8 mouse cellular contexts compared by ENCODE assay signal in genomic region chr4:152360855-152361254, GRCm38 (mm10). TPM values are rescaled to one million over a fixed set of nuclear protein-coding genes. Genes with fewer than 3 reads are reported as not detected.
DNase-seq lines count a peak whose midpoint lies in the region; ATAC-seq lines count a peak whose summit lies in the region.

No protein-coding gene starts in this region.

- peak overlapping the region; percentile 29; the same call in 1 of the 2 replicates for H3K9ac ChIP-seq in forebrain, embryonic 11.5 days (ENCODE audit: low read length)
- H3K9ac ChIP-seq in limb, embryonic 13.5 days: no peak overlapping the region

- no peaks in the 10 kb centered on the region for H3K9me3 ChIP-seq in forebrain, embryonic 11.5 days (ENCODE audit: control insufficient read depth, low read length)
- no peaks in the 10 kb centered on the region for H3K9me3 ChIP-seq in limb, embryonic 13.5 days

- no peak overlapping the region for H3K27ac ChIP-seq in forebrain, embryonic 11.5 days (ENCODE audit: low read depth, low read length)
- H3K27ac ChIP-seq in limb, embryonic 13.5 days: no peak overlapping the region

- H3K4me2 ChIP-seq in forebrain, embryonic 11.5 days (ENCODE audit: low read depth, low read length, severe bottlenecking): peak overlapping the region; percentile 52
- H3K4me2 ChIP-seq in limb, embryonic 13.5 days (replicated peaks): peak overlapping the region; percentile 48

- peaks cover 10% of the 10 kb centered on the region; the same call in 1 of the 2 replicates for H3K4me1 ChIP-seq in forebrain, embryonic 11.5 days (replicated peaks; ENCODE audit: control insufficient read depth, insufficient read depth, low read length)
- peaks cover 7% of the 10 kb centered on the region; the same call in 1 of the 2 replicates for H3K4me1 ChIP-seq in limb, embryonic 13.5 days

- under 1% methylated on average over 24 of the region's 24 CpGs for WGBS in forebrain, embryonic 11.5 days
- 2% methylated on average over 24 of the region's 24 CpGs for WGBS in limb, embryonic 13.5 days

- ATAC-seq in forebrain, embryonic 11.5 days (replicated peaks; ENCODE audit: low FRiP score): peak; percentile 79
- peak; percentile 62; the same call in 1 of the 2 replicates for ATAC-seq in limb, embryonic 13.5 days (ENCODE audit: low FRiP score, low read depth)

- H3K36me3 ChIP-seq in forebrain, embryonic 11.5 days (ENCODE audit: control insufficient read depth, insufficient read depth, low read length): no peaks in the 10 kb centered on the region
- no peaks in the 10 kb centered on the region for H3K36me3 ChIP-seq in limb, embryonic 13.5 days

- H3K27me3 ChIP-seq in forebrain, embryonic 11.5 days (ENCODE audit: control insufficient read depth, insufficient read depth, low read length): peaks cover 2% of the 10 kb centered on the region; the same call in 1 of the 2 replicates
- peaks cover 50% of the 10 kb centered on the region for H3K27me3 ChIP-seq in limb, embryonic 13.5 days

- peak; percentile 41 for DNase-seq in left cerebral cortex, postnatal 4 days
- no peak for DNase-seq in left cerebral cortex, adult 11 months (ENCODE audit: low spot score)
- peak; percentile 90 for DNase-seq in forebrain, embryonic 11.5 days (ENCODE audit: low spot score)
- DNase-seq in natural killer cell, adult 2 months (ENCODE audit: low spot score in 2 of 2): peak; percentile 30 to 33
- DNase-seq in cerebellum, adult 9-10 months: no peak
- no peak for DNase-seq in layer of hippocampus, adult 9-11 months
- DNase-seq in adrenal gland, postnatal 4 days (ENCODE audit: low spot score in 2 of 2): no peak

- intact Hi-C loops in left cerebral cortex, postnatal 4 days (cut with DNase I): no loop called here

- H3K4me3 ChIP-seq in forebrain, embryonic 11.5 days (ENCODE audit: low read depth, low read length): peak overlapping the region; percentile 24
- H3K4me3 ChIP-seq in limb, embryonic 13.5 days: no peak overlapping the region

RNA-seq across cellular contexts. Expression of gene Chd5, which starts 22.4 kb away (rescaled TPM):
- 100 to 1,000 TPM; 185 to 191 TPM for total RNA-seq in left cerebral cortex, postnatal 4 days (2021)
- polyA plus RNA-seq in forebrain, embryonic 11.5 days (2014; fragmentation: Nextera tagmentation; extraction: Ambion mirVana): 1.3 and 1.5 TPM in 2 replicates
- polyA plus RNA-seq in limb, embryonic 13.5 days (2015; fragmentation: Nextera tagmentation; extraction: Ambion mirVana): 0.34 and 0.40 TPM in 2 replicates
- 10 to 100 TPM; 19.0 to 24.7 TPM for total RNA-seq in adrenal gland, postnatal 4 days (2021)

RNA-seq across cellular contexts. Expression of gene Rpl22, which starts 35.3 kb away (rescaled TPM):
- 100 to 1,000 TPM; 335 to 363 TPM for total RNA-seq in left cerebral cortex, postnatal 4 days (2021)
- 310 and 360 TPM in 2 replicates for polyA plus RNA-seq in forebrain, embryonic 11.5 days (2014; fragmentation: Nextera tagmentation; extraction: Ambion mirVana)
- polyA plus RNA-seq in limb, embryonic 13.5 days (2015; fragmentation: Nextera tagmentation; extraction: Ambion mirVana): 371 and 395 TPM in 2 replicates
- 100 to 1,000 TPM; 608 to 640 TPM for total RNA-seq in adrenal gland, postnatal 4 days (2021)

RNA-seq across cellular contexts. Expression of gene Rnf207, which starts 42.1 kb away (rescaled TPM):
- 1 to 10 TPM; 3.0 to 3.8 TPM for total RNA-seq in left cerebral cortex, postnatal 4 days (2021)
- 0.60 and 1.2 TPM in 2 replicates for polyA plus RNA-seq in forebrain, embryonic 11.5 days (2014; fragmentation: Nextera tagmentation; extraction: Ambion mirVana)
- polyA plus RNA-seq in limb, embryonic 13.5 days (2015; fragmentation: Nextera tagmentation; extraction: Ambion mirVana): 0.32 and 0.34 TPM in 2 replicates
- total RNA-seq in adrenal gland, postnatal 4 days (2021): 1 to 10 TPM; 1.2 to 1.3 TPM

Comparison
In these comparisons a context has a peak if more than half of its experiments do, and no peak if none do; other contexts are left out.
1. DNase-seq: peak in left cerebral cortex, postnatal 4 days (single experiment), forebrain, embryonic 11.5 days (single experiment) and natural killer cell, adult 2 months (2 of 2); none in left cerebral cortex, adult 11 months (single experiment), cerebellum, adult 9-10 months (single experiment), layer of hippocampus, adult 9-11 months (single experiment) and adrenal gland, postnatal 4 days (0 of 2).
2. RNA of gene Chd5, which starts 22.4 kb away (total RNA-seq): 185 to 191 TPM in left cerebral cortex, postnatal 4 days; 19.0 to 24.7 TPM in adrenal gland, postnatal 4 days; every median in the first group is over 4 times any median in the second.